Mouse (Mus musculus) ovary, postnatal 14 days (tissue): ENCODE results near the gene Elmo2.

ENCODE experiments used
- DNase-seq: peaks from one replicate; pipeline ENCODE4 v3.0.0; 2022; ENCODE audit warnings: low spot score

Gene Elmo2

GRCm38 (mm10) chr2:165256213-165256612, 70.1 kb downstream of the Elmo2 start:
- DNase-seq = no peak

GRCm38 (mm10) chr2:165253867-165254266, 72.4 kb downstream of the Elmo2 start:
- DNase-seq = no peak

GRCm38 (mm10) chr2:165253269-165253668, 73.0 kb downstream of the Elmo2 start:
- no peak for DNase-seq

- DNase-seq = no peak
Measured at GRCm38 (mm10) chr2:165252801-165253200, 73.5 kb downstream of the Elmo2 start.

- no peak for DNase-seq
Measured at GRCm38 (mm10) chr2:165252381-165252780, 73.9 kb downstream of the Elmo2 start.

- no peak for DNase-seq
Measured at GRCm38 (mm10) chr2:165250903-165251302, 75.4 kb downstream of the Elmo2 start.

- no peak for DNase-seq
Measured at GRCm38 (mm10) chr2:165248967-165249366, 77.3 kb downstream of the Elmo2 start.

- DNase-seq = no peak
Measured at GRCm38 (mm10) chr2:165246349-165246748, 79.9 kb downstream of the Elmo2 start.

- DNase-seq = no peak
Measured at GRCm38 (mm10) chr2:165243122-165243720, 83.1 kb downstream of the Elmo2 start.

- no peak for DNase-seq
Measured at GRCm38 (mm10) chr2:165242575-165242974, 83.7 kb downstream of the Elmo2 start.

GRCm38 (mm10) chr2:165241786-165242185, 84.5 kb downstream of the Elmo2 start:
- DNase-seq = no peak

- DNase-seq = no peak
Measured at GRCm38 (mm10) chr2:165240371-165240770, 85.9 kb downstream of the Elmo2 start.

GRCm38 (mm10) chr2:165239533-165240144, 86.6 kb downstream of the Elmo2 start:
- no peak for DNase-seq

- no peak for DNase-seq
Measured at GRCm38 (mm10) chr2:165238416-165239145, 87.7 kb downstream of the Elmo2 start.
